Mouse (Mus musculus): ENCODE data around the gene Tnpo3. TPM values are rescaled to one million over a fixed set of nuclear protein-coding genes. Genes with fewer than 3 reads are reported as not detected.

Gene Tnpo3
- total RNA-seq, 2 experiments from 2014 or later = 65.7 to 72.7 TPM

GRCm38 (mm10) chr6:29513284-29513683 is 96.4 kb downstream of the Tnpo3 start:
- Histone ChIP-seq H3K27ac (no peak overlapping the region), H3K4me3 (no peak overlapping the region)
- DNase-seq (ENCODE audit: low spot score in 2 of 2) = no peak
- no peak for TF ChIP-seq CTCF (conservative IDR thresholded peaks at IDR 0.05)

GRCm38 (mm10) chr6:29509086-29509485 is 100.6 kb downstream of the Tnpo3 start:
- TF ChIP-seq CTCF (conservative IDR thresholded peaks at IDR 0.05) = no peak

GRCm38 (mm10) chr6:29507447-29508309 is 102.0 kb downstream of the Tnpo3 start, which contains the start of gene Kcp:
Gene Kcp, minus strand, starts transcription at chr6:29507952.
- Histone ChIP-seq H3K4me3 (peak within 1 kb of the TSS; percentile 46), H3K27ac (no peak within 1 kb of the TSS)
- no peak for TF ChIP-seq CTCF (conservative IDR thresholded peaks at IDR 0.05)
- DNase-seq (ENCODE audit: low spot score in 2 of 2) = no peak

More at GRCm38 (mm10) chr6:29509086-29509485, 100.6 kb downstream of the Tnpo3 start:
- no peak for DNase-seq (ENCODE audit: low spot score in 2 of 2)
- Histone ChIP-seq H3K4me3 (no peak overlapping the region), H3K27ac (no peak overlapping the region)

GRCm38 (mm10) chr6:29506834-29507233 is 102.9 kb downstream of the Tnpo3 start:
- no peak for TF ChIP-seq CTCF (conservative IDR thresholded peaks at IDR 0.05)
- H3K4me3 ChIP-seq = no peak overlapping the region; the same call in 1 of the 2 replicates

GRCm38 (mm10) chr6:29505493-29505892 is 104.2 kb downstream of the Tnpo3 start:
- no peak for TF ChIP-seq CTCF (conservative IDR thresholded peaks at IDR 0.05)
- Histone ChIP-seq H3K4me3 (no peak overlapping the region), H3K27ac (no peak overlapping the region)
- no peak for DNase-seq (ENCODE audit: low spot score in 2 of 2)

More at GRCm38 (mm10) chr6:29506834-29507233, 102.9 kb downstream of the Tnpo3 start:
- no peak for DNase-seq (ENCODE audit: low spot score in 2 of 2)
- no peak overlapping the region for H3K27ac ChIP-seq

- no peak overlapping the region for H3K4me3 ChIP-seq
- TF ChIP-seq CTCF (conservative IDR thresholded peaks at IDR 0.05) = peak; percentile 72
- DNase-seq (ENCODE audit: low spot score in 2 of 2) = no peak
- no peak overlapping the region for H3K27ac ChIP-seq
Measured at GRCm38 (mm10) chr6:29501599-29501998, 108.1 kb downstream of the Tnpo3 start.

- no peak for DNase-seq (ENCODE audit: low spot score in 2 of 2)
- TF ChIP-seq CTCF (conservative IDR thresholded peaks at IDR 0.05) = no peak
- Histone ChIP-seq H3K27ac (no peak overlapping the region), H3K4me3 (no peak overlapping the region)
Measured at GRCm38 (mm10) chr6:29500810-29501209, 108.9 kb downstream of the Tnpo3 start.

- H3K27ac ChIP-seq = no peak overlapping the region
- DNase-seq (ENCODE audit: low spot score in 2 of 2) = no peak
- TF ChIP-seq CTCF (conservative IDR thresholded peaks at IDR 0.05) = no peak
Measured at GRCm38 (mm10) chr6:29500177-29500576, 109.5 kb downstream of the Tnpo3 start.

GRCm38 (mm10) chr6:29497791-29498190 is 111.9 kb downstream of the Tnpo3 start:
- no peak overlapping the region for H3K4me3 ChIP-seq
- no peak for DNase-seq (ENCODE audit: low spot score in 2 of 2)
- H3K27ac ChIP-seq = no peak overlapping the region
- no peak for TF ChIP-seq CTCF (conservative IDR thresholded peaks at IDR 0.05)

More at GRCm38 (mm10) chr6:29500177-29500576, 109.5 kb downstream of the Tnpo3 start:
- H3K4me3 ChIP-seq = no peak overlapping the region

- no peak for TF ChIP-seq CTCF (conservative IDR thresholded peaks at IDR 0.05)
- Histone ChIP-seq H3K4me3 (no peak overlapping the region), H3K27ac (no peak overlapping the region)
- DNase-seq (ENCODE audit: low spot score in 2 of 2) = no peak
Measured at GRCm38 (mm10) chr6:29496270-29496669, 113.4 kb downstream of the Tnpo3 start.

- H3K27ac ChIP-seq = no peak overlapping the region
- TF ChIP-seq CTCF (conservative IDR thresholded peaks at IDR 0.05) = no peak
- H3K4me3 ChIP-seq = no peak overlapping the region
- no peak for DNase-seq (ENCODE audit: low spot score in 2 of 2)
Measured at GRCm38 (mm10) chr6:29494101-29494500, 115.6 kb downstream of the Tnpo3 start.

Other genes with a start within 250 kb of the Tnpo3 start
- gene Opn1sw, start 221.4 kb downstream of the Tnpo3 start, total RNA-seq (2021) = not detected
- 10 to 100 TPM; 66.9 to 74.2 TPM for gene Ccdc136, start 213.6 kb downstream of the Tnpo3 start, total RNA-seq (2021)
- gene Flnc, start 176.6 kb downstream of the Tnpo3 start, total RNA-seq (2021) = 1 to 10 TPM; 1.2 to 1.4 TPM
- gene Atp6v1f, start 142.2 kb downstream of the Tnpo3 start, total RNA-seq (2021) = 100 to 1,000 TPM; 245 to 247 TPM
- gene Atp6v1fnb, start 138.4 kb downstream of the Tnpo3 start, total RNA-seq (2021) = under 1 TPM in 1 of 2 experiments, not detected in 1; 0.59 TPM
- gene Kcp, start 101.9 kb downstream of the Tnpo3 start, total RNA-seq (2021) = 1 to 10 TPM; 1.1 to 2.0 TPM
- gene Irf5, start 83.3 kb downstream of the Tnpo3 start, total RNA-seq (2021) = 1 to 10 TPM; 3.8 to 5.1 TPM
- gene Tspan33, start 84.3 kb upstream of the Tnpo3 start, total RNA-seq (2021) = 10 to 100 TPM; 31.7 to 34.8 TPM
- 10 to 100 TPM; 16.5 to 18.5 TPM for gene Smo, start 125.6 kb upstream of the Tnpo3 start, total RNA-seq (2021)
- gene Ahcyl2, start 158.1 kb upstream of the Tnpo3 start, total RNA-seq (2021) = 100 to 1,000 TPM; 237 to 264 TPM